Mouse (Mus musculus) liver, embryonic 12.5 days (tissue): ENCODE data around the gene Rnf145. TPM values are rescaled to one million over a fixed set of nuclear protein-coding genes. Genes with fewer than 3 reads are reported as not detected.

Experiments used
- ATAC-seq: fragments of 200-750 bp; cut with Nextera tagmentation; 2 replicates; pipeline ENCODE4 v1.8.0; 2017; ENCODE audit warnings: moderate number of reproducible peaks, mild to moderate bottlenecking, moderate library complexity
- H3K27ac ChIP-seq: fragments of 300-500 bp; sonication (generic); 2 replicates; pipeline ENCODE4 v1.5.1; 2016; ENCODE audit warnings: mild to moderate bottlenecking
- H3K27me3 ChIP-seq: fragments of 300-500 bp; sonication (generic); replicated peaks from 2 replicates; pipeline ENCODE4 v1.6.1; 2016; ENCODE audit warnings: mild to moderate bottlenecking, moderate library complexity
- H3K36me3 ChIP-seq: fragments of 300-500 bp; sonication (generic); 2 replicates; pipeline ENCODE4 v1.6.1; 2016; ENCODE audit warnings: mild to moderate bottlenecking, moderate library complexity
- H3K4me1 ChIP-seq: fragments of 300-500 bp; sonication (generic); 2 replicates; pipeline ENCODE4 v1.6.1; 2016
- H3K4me2 ChIP-seq: fragments of 300-500 bp; sonication (generic); 2 replicates; pipeline ENCODE4 v1.6.1; 2016; ENCODE audit warnings: mild to moderate bottlenecking, moderate library complexity
- H3K4me3 ChIP-seq: fragments of 300-500 bp; sonication (generic); 2 replicates; pipeline ENCODE4 v1.5.1; 2016; ENCODE audit warnings: mild to moderate bottlenecking, moderate library complexity
- H3K9ac ChIP-seq: fragments of 300-500 bp; sonication (generic); 2 replicates; pipeline ENCODE4 v1.6.1; 2016; ENCODE audit warnings: mild to moderate bottlenecking, moderate library complexity
- H3K9me3 ChIP-seq: fragments of 300-500 bp; sonication (generic); replicated peaks from 2 replicates; pipeline ENCODE4 v1.6.1; 2016; ENCODE audit warnings: mild to moderate bottlenecking, moderate library complexity
- WGBS: fragments of 180-500 bp; shearing (Covaris S2); methylation state at CpG from one replicate; pipeline ENCODE4 v1.1.7; 2016; ENCODE audit not compliant: insufficient replicate concordance; 5-methylcytosine and 5-hydroxymethylcytosine counted together
- polyA plus RNA-seq: library from polyadenylated mRNA; unstranded; fragments of >200 nt; fragmentation: Nextera tagmentation; extraction: Ambion mirVana; gene quantifications from 2 replicates; pipeline ENCODE4 v1.2.1, GENCODE M21; 2016

Gene Rnf145
- polyA plus RNA-seq, 1 experiment from 2014 or later, result 64.7 TPM

GRCm38 (mm10) chr11:44539291-44539930 is 20.6 kb downstream of the Rnf145 start:
- Histone ChIP-seq H3K9me3 (no peaks in the 10 kb centered on the region), H3K9ac (no peak overlapping the region), H3K27ac (peak overlapping the region; percentile 8; the same call in 1 of the 2 replicates), H3K4me2 (no peak overlapping the region), H3K4me1 (peaks cover 57% of the 10 kb centered on the region), H3K27me3 (no peaks in the 10 kb centered on the region), H3K36me3 (peaks cover 98% of the 10 kb centered on the region), H3K4me3 (no peak overlapping the region)
- WGBS, result 85% methylated on average over 10 of the region's 10 CpGs
- no peak for ATAC-seq

DNA sequence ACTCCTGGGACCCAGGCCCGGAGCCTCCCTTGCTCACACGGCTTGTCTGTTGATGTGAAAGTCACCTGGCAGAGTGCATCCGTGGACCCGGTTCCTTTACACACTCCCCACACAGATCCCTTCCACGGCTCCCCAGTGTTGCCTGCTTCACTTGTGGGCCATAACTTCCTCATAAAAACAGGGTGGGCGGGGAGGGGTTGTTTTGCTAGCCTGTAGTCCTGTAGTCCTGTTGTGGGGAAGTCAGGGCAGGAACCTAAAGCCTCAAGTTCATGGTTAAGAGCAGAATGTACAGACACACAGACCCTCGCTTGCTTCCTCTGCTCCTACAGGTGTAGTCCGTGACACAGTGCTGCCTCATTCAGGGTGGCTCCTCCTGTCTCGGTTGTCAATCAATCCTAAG is 21.5 kb downstream of the Rnf145 start:
- Histone ChIP-seq H3K27ac (peak overlapping the region; percentile 8; the same call in 1 of the 2 replicates), H3K36me3 (peaks cover 98% of the 10 kb centered on the region), H3K4me2 (no peak overlapping the region), H3K9me3 (no peaks in the 10 kb centered on the region), H3K4me3 (no peak overlapping the region), H3K9ac (no peak overlapping the region), H3K27me3 (no peaks in the 10 kb centered on the region), H3K4me1 (peaks cover 60% of the 10 kb centered on the region)
- no peak for ATAC-seq
- WGBS, result 72% methylated on average over 9 of the region's 9 CpGs

GRCm38 (mm10) chr11:44541280-44541679 is 22.5 kb downstream of the Rnf145 start:
- no peak overlapping the region for H3K9ac ChIP-seq
- ATAC-seq, result no peak
- 95% methylated on average over 5 of the region's 5 CpGs for WGBS
- H3K36me3 ChIP-seq, result peaks cover 97% of the 10 kb centered on the region
- H3K4me2 ChIP-seq, result no peak overlapping the region
- H3K4me1 ChIP-seq, result peaks cover 59% of the 10 kb centered on the region
- H3K4me3 ChIP-seq, result no peak overlapping the region
- H3K9me3 ChIP-seq, result no peaks in the 10 kb centered on the region
- H3K27me3 ChIP-seq, result no peaks in the 10 kb centered on the region
- peak overlapping the region; percentile 3; the same call in 1 of the 2 replicates for H3K27ac ChIP-seq

DNA sequence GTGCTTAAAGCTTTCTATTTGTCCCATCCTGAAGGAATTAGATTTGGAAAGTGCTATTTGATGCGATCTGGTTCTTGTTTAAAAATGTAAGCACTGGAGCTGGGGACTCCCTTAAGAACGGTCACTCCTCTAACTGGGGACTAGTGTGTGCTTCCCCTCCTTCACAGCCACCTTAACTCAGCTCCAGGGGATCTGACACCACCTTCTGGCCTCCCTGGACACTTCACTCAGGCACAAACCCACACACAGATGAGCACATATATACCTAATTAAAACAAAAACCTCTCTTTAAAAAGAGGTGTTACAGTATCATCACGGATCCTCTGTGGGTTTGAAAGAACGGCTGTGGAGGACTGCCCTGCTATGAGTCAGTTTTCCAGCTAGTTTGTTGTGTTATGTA is 23.0 kb downstream of the Rnf145 start:
- H3K4me2 ChIP-seq, result no peak overlapping the region
- H3K4me1 ChIP-seq, result peaks cover 62% of the 10 kb centered on the region
- no peaks in the 10 kb centered on the region for H3K9me3 ChIP-seq
- H3K9ac ChIP-seq, result no peak overlapping the region
- H3K27ac ChIP-seq, result peak overlapping the region; percentile 3; the same call in 1 of the 2 replicates
- no peaks in the 10 kb centered on the region for H3K27me3 ChIP-seq
- peaks cover 98% of the 10 kb centered on the region for H3K36me3 ChIP-seq
- no peak overlapping the region for H3K4me3 ChIP-seq
- ATAC-seq, result no peak
- WGBS, result 85% methylated on average over 4 of the region's 4 CpGs

GRCm38 (mm10) chr11:44543593-44543992 is 24.8 kb downstream of the Rnf145 start:
- no peak for ATAC-seq
- WGBS, result 76% methylated on average over 4 of the region's 5 CpGs
- Histone ChIP-seq H3K4me2 (no peak overlapping the region), H3K27ac (0 out of 2 replicates have a peak overlapping the region, but pooled peaks have one; percentile 1), H3K27me3 (no peaks in the 10 kb centered on the region), H3K9me3 (no peaks in the 10 kb centered on the region), H3K4me1 (peaks cover 50% of the 10 kb centered on the region), H3K4me3 (no peak overlapping the region), H3K36me3 (peaks cover 98% of the 10 kb centered on the region), H3K9ac (no peak overlapping the region)

DNA sequence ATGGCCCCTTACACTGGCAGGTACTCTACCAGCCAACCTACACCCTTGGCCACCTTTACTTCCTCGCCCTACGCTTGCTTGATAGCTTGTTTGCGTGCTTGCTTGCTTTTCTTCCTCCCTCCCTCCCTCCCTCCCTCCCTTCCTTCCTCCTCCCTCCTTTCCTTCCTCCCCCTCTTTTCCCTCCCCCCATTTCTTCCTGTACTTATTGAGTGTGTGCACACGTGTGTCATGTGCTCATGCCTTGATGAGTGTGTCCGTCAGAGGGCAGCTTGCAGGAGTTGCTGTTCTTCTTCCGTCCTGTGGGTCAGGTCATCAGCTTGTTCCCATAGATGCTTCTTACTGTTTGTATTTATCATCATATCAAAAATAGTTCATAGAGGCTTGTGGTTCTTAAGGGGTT is 25.2 kb downstream of the Rnf145 start:
- H3K36me3 ChIP-seq, result peaks cover 98% of the 10 kb centered on the region
- H3K4me2 ChIP-seq, result no peak overlapping the region
- 76% methylated on average over 6 of the region's 6 CpGs for WGBS

GRCm38 (mm10) chr11:44545181-44545580 is 26.4 kb downstream of the Rnf145 start:
- Histone ChIP-seq H3K36me3 (peaks cover 98% of the 10 kb centered on the region), H3K27ac (no peak overlapping the region), H3K27me3 (no peaks in the 10 kb centered on the region), H3K4me2 (no peak overlapping the region), H3K9me3 (no peaks in the 10 kb centered on the region), H3K4me3 (no peak overlapping the region), H3K9ac (no peak overlapping the region), H3K4me1 (peaks cover 40% of the 10 kb centered on the region)
- ATAC-seq, result peak; percentile 42; the same call in 1 of the 2 replicates
- 51% methylated on average over 7 of the region's 7 CpGs for WGBS

More for the DNA sequence above, 25.2 kb downstream of the Rnf145 start:
- H3K9me3 ChIP-seq, result no peaks in the 10 kb centered on the region
- no peak overlapping the region for H3K9ac ChIP-seq
- no peak overlapping the region for H3K4me3 ChIP-seq
- peaks cover 47% of the 10 kb centered on the region for H3K4me1 ChIP-seq
- 0 out of 2 replicates have a peak overlapping the region, but pooled peaks have one; percentile 1 for H3K27ac ChIP-seq
- ATAC-seq, result no peak
- H3K27me3 ChIP-seq, result no peaks in the 10 kb centered on the region

DNA sequence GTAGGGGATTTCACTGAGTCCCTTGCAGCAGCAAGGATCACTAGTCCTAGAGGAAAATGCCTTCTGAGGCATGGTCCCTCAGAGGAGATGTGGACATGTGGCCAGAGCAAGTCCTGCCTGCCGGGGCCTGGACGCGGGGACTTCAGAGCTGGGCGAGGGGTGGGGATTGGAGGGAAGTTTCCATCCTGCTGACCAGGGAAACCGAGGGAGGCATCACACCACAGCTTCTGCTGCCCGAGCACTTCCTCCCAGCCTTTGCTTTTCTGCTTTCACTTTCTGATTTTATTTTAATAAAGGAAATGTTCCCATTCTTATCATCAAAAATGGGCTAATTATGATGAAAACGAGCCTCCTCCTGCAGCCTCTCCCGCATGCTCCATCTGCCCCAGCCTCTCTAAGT is 27.5 kb downstream of the Rnf145 start:
- no peak overlapping the region for H3K4me3 ChIP-seq
- WGBS, result 75% methylated on average over 8 of the region's 8 CpGs
- peaks cover 38% of the 10 kb centered on the region for H3K4me1 ChIP-seq
- H3K9ac ChIP-seq, result no peak overlapping the region
- H3K27me3 ChIP-seq, result no peaks in the 10 kb centered on the region
- no peak overlapping the region for H3K4me2 ChIP-seq
- H3K36me3 ChIP-seq, result peaks cover 98% of the 10 kb centered on the region
- H3K27ac ChIP-seq, result no peak overlapping the region
- no peaks in the 10 kb centered on the region for H3K9me3 ChIP-seq
- no peak for ATAC-seq

DNA sequence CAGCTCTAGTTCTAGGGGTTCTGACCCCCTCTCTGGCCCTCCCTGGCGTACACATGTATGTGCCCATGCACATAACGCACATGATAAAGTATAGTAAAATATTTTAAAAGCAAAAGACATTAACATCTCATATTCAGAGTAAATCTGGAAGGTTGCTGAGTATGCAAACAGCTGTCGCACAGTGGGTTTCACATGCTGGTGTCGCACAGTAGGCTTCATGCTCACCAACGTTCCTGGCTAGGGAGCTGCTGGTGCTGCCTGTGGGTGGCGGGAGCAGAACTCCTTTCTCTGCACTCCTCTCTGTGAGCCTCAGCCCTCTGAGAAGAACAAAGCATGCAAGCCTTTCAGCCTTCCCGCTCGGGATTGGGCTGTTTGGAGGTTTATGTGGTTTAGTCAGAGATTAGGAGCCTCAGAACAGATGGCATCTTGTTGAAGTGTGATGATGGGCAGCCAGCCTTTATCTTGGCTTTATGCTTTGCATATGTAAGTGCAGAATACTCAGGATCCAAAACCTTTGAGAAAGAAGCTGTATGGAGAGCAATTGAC is 29.0 kb downstream of the Rnf145 start:
- 77% methylated on average over 8 of the region's 8 CpGs for WGBS
- no peaks in the 10 kb centered on the region for H3K9me3 ChIP-seq
- ATAC-seq, result no peak
- H3K36me3 ChIP-seq, result peaks cover 98% of the 10 kb centered on the region
- peaks cover 34% of the 10 kb centered on the region for H3K4me1 ChIP-seq
- H3K9ac ChIP-seq, result no peak overlapping the region
- H3K27ac ChIP-seq, result no peak overlapping the region
- H3K27me3 ChIP-seq, result no peaks in the 10 kb centered on the region
- H3K4me2 ChIP-seq, result no peak overlapping the region
- H3K4me3 ChIP-seq, result no peak overlapping the region

DNA sequence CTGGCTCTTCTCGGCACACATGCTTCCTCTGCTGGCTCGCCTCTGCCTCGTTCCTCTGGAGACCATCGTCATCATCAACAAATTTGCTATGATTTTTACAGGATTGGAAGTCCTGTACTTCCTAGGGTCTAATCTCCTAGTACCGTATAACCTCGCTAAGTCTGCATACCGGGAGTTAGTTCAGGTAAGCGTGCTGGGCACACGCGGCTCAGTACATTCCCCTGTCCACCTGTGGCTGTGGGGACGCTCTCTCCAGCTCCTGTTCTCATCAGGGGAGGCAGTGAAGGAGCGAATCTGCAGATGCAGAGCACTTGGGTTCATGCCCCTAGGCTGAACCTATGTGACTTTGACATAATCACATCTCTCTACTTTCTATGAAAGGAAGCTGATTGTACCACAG is 30.1 kb downstream of the Rnf145 start:
- H3K9me3 ChIP-seq, result no peaks in the 10 kb centered on the region
- 89% methylated on average over 12 of the region's 12 CpGs for WGBS
- H3K27ac ChIP-seq, result no peak overlapping the region
- no peaks in the 10 kb centered on the region for H3K27me3 ChIP-seq
- peaks cover 97% of the 10 kb centered on the region for H3K36me3 ChIP-seq
- H3K4me1 ChIP-seq, result peaks cover 24% of the 10 kb centered on the region
- no peak overlapping the region for H3K9ac ChIP-seq
- no peak overlapping the region for H3K4me2 ChIP-seq
- no peak overlapping the region for H3K4me3 ChIP-seq
- no peak for ATAC-seq

DNA sequence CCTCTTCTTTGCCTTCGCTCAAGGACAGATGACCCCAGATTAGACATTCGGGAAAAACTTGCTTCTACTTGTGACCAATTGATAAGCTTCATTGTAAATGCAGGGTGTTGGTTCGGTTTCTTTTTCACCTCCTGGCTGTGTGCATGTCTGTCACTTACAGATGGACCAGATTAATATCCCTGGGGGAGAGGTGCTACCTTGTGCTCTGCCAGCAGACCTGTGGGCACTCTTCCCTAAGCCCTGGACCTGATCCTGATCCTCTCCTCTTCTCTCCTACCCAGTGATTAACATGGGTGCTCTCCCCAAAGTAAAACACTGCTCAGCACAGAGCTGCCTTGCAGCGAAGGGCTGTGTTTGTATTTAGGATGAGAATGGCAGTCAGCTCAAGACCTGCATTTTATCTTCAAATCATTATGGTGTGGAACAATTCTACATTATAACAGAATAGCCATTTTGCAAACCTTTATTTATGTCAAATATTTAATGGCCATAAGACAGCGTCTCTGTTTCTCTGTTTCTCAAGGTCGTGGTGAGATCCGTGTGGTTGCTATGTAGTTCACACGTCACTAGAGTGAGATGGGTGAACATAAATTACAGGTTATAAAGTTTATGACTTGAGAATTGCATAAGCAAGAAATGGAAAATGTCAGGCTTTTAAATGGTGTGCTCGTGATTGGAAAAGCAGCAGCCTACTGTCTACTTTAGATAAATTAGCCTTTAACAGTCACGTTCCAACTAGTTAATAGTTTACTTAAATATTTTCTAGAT is 30.9 kb downstream of the Rnf145 start:
- no peak overlapping the region for H3K4me3 ChIP-seq
- no peaks in the 10 kb centered on the region for H3K27me3 ChIP-seq
- H3K36me3 ChIP-seq, result peaks cover 95% of the 10 kb centered on the region
- peaks cover 17% of the 10 kb centered on the region for H3K4me1 ChIP-seq
- H3K4me2 ChIP-seq, result no peak overlapping the region
- no peak overlapping the region; the same call in 1 of the 2 replicates for H3K27ac ChIP-seq
- no peaks in the 10 kb centered on the region for H3K9me3 ChIP-seq
- no peak overlapping the region for H3K9ac ChIP-seq
- 83% methylated on average over 10 of the region's 10 CpGs for WGBS
- no peak for ATAC-seq

GRCm38 (mm10) chr11:44550996-44551395 is 32.2 kb downstream of the Rnf145 start:
- Histone ChIP-seq H3K4me1 (peaks cover 9% of the 10 kb centered on the region; the same call in 1 of the 2 replicates), H3K4me3 (no peak overlapping the region), H3K4me2 (no peak overlapping the region), H3K9me3 (no peaks in the 10 kb centered on the region), H3K9ac (no peak overlapping the region), H3K27me3 (no peaks in the 10 kb centered on the region), H3K27ac (no peak overlapping the region), H3K36me3 (peaks cover 96% of the 10 kb centered on the region)
- 0 out of 2 replicates have a peak, but pooled peaks have one; percentile 36 for ATAC-seq
- WGBS, result 85% methylated on average over 6 of the region's 6 CpGs
